23 mouse cellular contexts compared by ENCODE assay signal in the genomic region with DNA sequence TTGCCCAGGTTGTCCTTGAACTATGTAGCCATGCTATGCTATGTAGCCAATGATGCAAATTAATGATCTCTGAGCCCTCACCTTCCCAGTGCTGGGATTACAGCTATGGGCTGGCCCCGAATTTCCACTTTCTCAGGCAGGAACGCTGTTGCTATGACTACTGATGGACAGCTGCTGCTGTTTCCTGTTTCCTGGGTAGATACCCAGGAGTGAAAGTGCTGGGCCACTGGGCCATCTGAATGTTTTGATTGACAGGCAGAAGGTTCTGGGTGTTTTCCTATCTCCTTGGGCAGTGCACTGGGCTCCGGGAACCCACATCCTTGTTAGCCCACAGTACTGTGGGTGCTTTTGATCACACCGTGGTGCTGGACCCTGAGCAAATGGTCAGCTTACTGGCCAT. TPM values are rescaled to one million over a fixed set of nuclear protein-coding genes. Genes with fewer than 3 reads are reported as not detected.
DNase-seq lines count a peak whose midpoint lies in the region; ATAC-seq and TF ChIP-seq lines count a peak whose summit lies in the region.
"Had no signal": no experiment of that assay in that cellular context is flagged by ENCODE, and none has a peak within 500 bp of the region (broad histone marks: within the 10 kb centered on the region; RNA-seq: fewer than 3 reads in every experiment).

No protein-coding gene starts in this region.

- TF ChIP-seq POLR2A in MEL (IDR thresholded peaks at IDR 0.05; ENCODE audit: control insufficient read depth in 1 of 2, insufficient read depth in 1 of 2, low read depth in 1 of 2, low read length in 2 of 2, poor library complexity in 1 of 2): no peak

- peaks cover 26% of the 10 kb centered on the region for H3K36me3 ChIP-seq in kidney, embryonic 16.5 days (ENCODE audit: insufficient read depth, low read length)
- peaks cover 0 to 9% of the 10 kb centered on the region in 2 experiments; a peak in 2 of 4 replicates for H3K36me3 ChIP-seq in MEL (ENCODE audit: control insufficient read depth in 1 of 2, insufficient read depth in 2 of 2, low read length in 2 of 2)
- H3K36me3 ChIP-seq in liver, embryonic 14.5 days (replicated peaks; ENCODE audit: control insufficient read depth, insufficient read depth, low read depth): peaks cover 4% of the 10 kb centered on the region
- H3K36me3 ChIP-seq: intestine, embryonic 15.5 days had no signal

- H3K9me3 ChIP-seq in kidney, embryonic 16.5 days (ENCODE audit: low read length): no peaks in the 10 kb centered on the region
- no peaks in the 10 kb centered on the region for H3K9me3 ChIP-seq in MEL (replicated peaks; ENCODE audit: insufficient read depth, low read length)
- H3K9me3 ChIP-seq in liver, embryonic 14.5 days (ENCODE audit: control insufficient read depth, low read length): no peaks in the 10 kb centered on the region
- H3K9me3 ChIP-seq: embryonic facial prominence, embryonic 12.5 days; forebrain, embryonic 15.5 days; G1E; hindbrain, embryonic 12.5 days; intestine, embryonic 15.5 days; limb, embryonic 10.5 days had no signal

- no peak for TF ChIP-seq EP300 in MEL (IDR thresholded peaks at IDR 0.05; ENCODE audit: low read depth in 1 of 2, low read length in 2 of 2)
- TF ChIP-seq EP300 in liver, embryonic 14.5 days (IDR thresholded peaks at IDR 0.05; ENCODE audit: low read depth): no peak

- no peaks in the 10 kb centered on the region for H3K79me2 ChIP-seq in MEL (ENCODE audit: control insufficient read depth, insufficient read depth, low read length, poor library complexity)

- no peaks in the 10 kb centered on the region for H3K4me1 ChIP-seq in kidney, embryonic 16.5 days (ENCODE audit: insufficient read depth, low read length)
- H3K4me1 ChIP-seq in MEL (ENCODE audit: control insufficient read depth in 1 of 2, insufficient read depth in 2 of 2, low read length in 2 of 2): peaks cover 0 to 4% of the 10 kb centered on the region in 2 experiments; a peak in 1 of 4 replicates
- H3K4me1 ChIP-seq in liver, embryonic 14.5 days (replicated peaks; ENCODE audit: control insufficient read depth in 2 of 2, insufficient read depth in 2 of 2, low read length in 1 of 2): no peaks in the 10 kb centered on the region
- H3K4me1 ChIP-seq: embryonic facial prominence, embryonic 12.5 days; forebrain, embryonic 15.5 days; hindbrain, embryonic 12.5 days; intestine, embryonic 15.5 days; limb, embryonic 10.5 days had no signal

- TF ChIP-seq CTCF in MEL (IDR thresholded peaks at IDR 0.05 in 2 of 3, conservative IDR thresholded peaks at IDR 0.05 in 1 of 3; ENCODE audit: control insufficient read depth in 1 of 3, insufficient read depth in 1 of 3, low read depth in 2 of 3, low read length in 3 of 3, poor library complexity in 1 of 3, severe bottlenecking in 1 of 3): no peak
- no peak for TF ChIP-seq CTCF in liver, embryonic 14.5 days (IDR thresholded peaks at IDR 0.05; ENCODE audit: low read depth)
- TF ChIP-seq CTCF in left cerebral cortex, adult 2 months (IDR thresholded peaks at IDR 0.05): no peak

- no peak overlapping the region for H3K9ac ChIP-seq in kidney, embryonic 16.5 days (replicated peaks; ENCODE audit: low read length)
- no peak overlapping the region for H3K9ac ChIP-seq in MEL (ENCODE audit: control insufficient read depth, low read depth, low read length, poor library complexity, severe bottlenecking)
- no peak overlapping the region for H3K9ac ChIP-seq in liver, embryonic 14.5 days (replicated peaks)
- H3K9ac ChIP-seq: embryonic facial prominence, embryonic 12.5 days; forebrain, embryonic 15.5 days; hindbrain, embryonic 12.5 days; intestine, embryonic 15.5 days had no signal

- H3K27me3 ChIP-seq in kidney, embryonic 16.5 days (ENCODE audit: insufficient read depth, low read length): no peaks in the 10 kb centered on the region
- H3K27me3 ChIP-seq in MEL (ENCODE audit: control insufficient read depth in 1 of 2, insufficient read depth in 2 of 2, low read length in 2 of 2): no peaks in the 10 kb centered on the region
- H3K27me3 ChIP-seq in liver, embryonic 14.5 days (ENCODE audit: control insufficient read depth, insufficient read depth, low read length): no peaks in the 10 kb centered on the region
- H3K27me3 ChIP-seq: embryonic facial prominence, embryonic 12.5 days; forebrain, embryonic 15.5 days; hindbrain, embryonic 12.5 days; intestine, embryonic 15.5 days had no signal

- no peak overlapping the region for H3K4me3 ChIP-seq in kidney, embryonic 16.5 days (ENCODE audit: low read length)
- no peak overlapping the region for H3K4me3 ChIP-seq in MEL (ENCODE audit: control insufficient read depth in 1 of 2, insufficient read depth in 1 of 2, low read depth in 2 of 2, low read length in 2 of 2)
- no peak overlapping the region for H3K4me3 ChIP-seq in liver, embryonic 14.5 days (ENCODE audit: insufficient read depth in 1 of 2, low read depth in 2 of 2, low read length in 2 of 2)
- no peak overlapping the region for H3K4me3 ChIP-seq in left cerebral cortex, adult 2 months
- H3K4me3 ChIP-seq: embryonic facial prominence, embryonic 12.5 days; forebrain, embryonic 15.5 days; hindbrain, embryonic 12.5 days; intestine, embryonic 15.5 days; layer of hippocampus, adult 2 months; limb, embryonic 10.5 days had no signal

- TF ChIP-seq RAD21 in MEL (IDR thresholded peaks at IDR 0.05; ENCODE audit: low read depth, low read length): no peak

- 0 out of 2 replicates have a peak, but pooled peaks have one; percentile 35 for ATAC-seq in kidney, embryonic 16.5 days (ENCODE audit: low FRiP score, low TSS enrichment)
- ATAC-seq in liver, embryonic 14.5 days (ENCODE audit: insufficient read depth): 0 out of 2 replicates have a peak, but pooled peaks have one; percentile 32
- ATAC-seq in neutrophil, adult 5-6 weeks (ENCODE audit: extremely low read depth, insufficient number of reproducible peaks, low FRiP score, poor library complexity, severe bottlenecking): peak; percentile 45; the same call in 1 of the 2 replicates
- ATAC-seq: forebrain, embryonic 15.5 days; intestine, embryonic 15.5 days had no signal

- H3K27ac ChIP-seq in kidney, embryonic 16.5 days (ENCODE audit: low read length): no peak overlapping the region
- H3K27ac ChIP-seq in MEL (ENCODE audit: control insufficient read depth, low read depth, low read length): no peak overlapping the region
- no peak overlapping the region for H3K27ac ChIP-seq in liver, embryonic 14.5 days
- no peak overlapping the region for H3K27ac ChIP-seq in left cerebral cortex, adult 2 months
- H3K27ac ChIP-seq: embryonic facial prominence, embryonic 12.5 days; forebrain, embryonic 15.5 days; hindbrain, embryonic 12.5 days; intestine, embryonic 15.5 days; kidney, postnatal 0 days; layer of hippocampus, adult 2 months; limb, embryonic 10.5 days had no signal

- WGBS in kidney, embryonic 16.5 days: 68% methylated on average over 4 of the region's 4 CpGs
- 16% methylated on average over 4 of the region's 4 CpGs for WGBS in liver, embryonic 14.5 days (ENCODE audit: insufficient replicate concordance)

- intact Hi-C loops in left cerebral cortex, adult 2 months (cut with DNase I): no loop called here

- no peak overlapping the region for H3K4me2 ChIP-seq in kidney, embryonic 16.5 days (replicated peaks; ENCODE audit: low read depth, low read length)
- H3K4me2 ChIP-seq in liver, embryonic 14.5 days (ENCODE audit: low read depth): no peak overlapping the region
- H3K4me2 ChIP-seq: embryonic facial prominence, embryonic 12.5 days; forebrain, embryonic 15.5 days; hindbrain, embryonic 12.5 days; intestine, embryonic 15.5 days had no signal

- DNase-seq in kidney, postnatal 10 days: no peak
- no peak for DNase-seq in MEL (ENCODE audit: low read depth, low spot score)
- no peak for DNase-seq in liver, embryonic 14.5 days (ENCODE audit: low read depth in 3 of 3, low spot score in 3 of 3)
- no peak for DNase-seq in left cerebral cortex, adult 2 months (ENCODE audit: extremely low spot score in 1 of 2, low spot score in 2 of 2)
- DNase-seq in right cerebral cortex, postnatal 14 days: no peak
- DNase-seq: adrenal gland, postnatal 10 days; cerebellum, adult 11-12 months; cerebellum, postnatal 36 days; heart, adult 18-20 months; lung, adult 2 months; thymus, postnatal 4 days had no signal

TF ChIP-seq in MEL, 35 proteins besides CTCF, POLR2A, EP300 and RAD21 (continues in another document):
- no peak for TF ChIP-seq MAX (IDR thresholded peaks at IDR 0.05; ENCODE audit: low read length)
- TF ChIP-seq CHD2 (IDR thresholded peaks at IDR 0.05; ENCODE audit: low read length): no peak
- no peak for TF ChIP-seq ZMIZ1 (IDR thresholded peaks at IDR 0.05; ENCODE audit: low read depth, low read length)
- no peak for TF ChIP-seq MYB (IDR thresholded peaks at IDR 0.05; ENCODE audit: low read depth, low read length)
- no peak for TF ChIP-seq MYC (IDR thresholded peaks at IDR 0.05; ENCODE audit: low read depth, low read length)

RNA-seq across cellular contexts. Expression of gene Armt1, which starts 24.1 kb away (rescaled TPM):
- 23.8 and 29.0 TPM in 2 replicates for polyA plus RNA-seq in kidney, embryonic 16.5 days (2015; fragmentation: Nextera tagmentation; extraction: Ambion mirVana)
- total RNA-seq in MEL (2012; rRNA removed): 23.7 and 25.1 TPM in 2 replicates
- polyA plus RNA-seq in MEL (2012; ENCODE audit: insufficient read depth in 1 of 2, insufficient read length in 2 of 2, low read depth in 1 of 2, low replicate concordance in 2 of 2, missing spikeins in 1 of 2): 10 to 100 TPM in 1 of 2 experiments, not detected in 1; 24.2 TPM
- 8.9 and 12.8 TPM in 2 replicates for polyA plus RNA-seq in liver, embryonic 14.5 days (2012; rRNA removed)
- polyA plus RNA-seq in liver, embryonic 14.5 days (2014; fragmentation: Nextera tagmentation; extraction: Ambion mirVana): 14.1 and 16.1 TPM in 2 replicates
- total RNA-seq in neutrophil, adult 5-6 weeks (2017): 24.9 and 40.4 TPM in 2 replicates
- 10 to 100 TPM; 21.0 to 21.8 TPM for total RNA-seq in left cerebral cortex, adult 2 months (2021)

RNA-seq across cellular contexts. Expression of gene Rmnd1, which starts 24.2 kb away (rescaled TPM):
- polyA plus RNA-seq in kidney, embryonic 16.5 days (2015; fragmentation: Nextera tagmentation; extraction: Ambion mirVana): 65.2 and 71.0 TPM in 2 replicates
- total RNA-seq in MEL (2012; rRNA removed): 30.6 and 38.8 TPM in 2 replicates
- 10 to 100 TPM in 1 of 2 experiments, not detected in 1; 39.6 TPM for polyA plus RNA-seq in MEL (2012; ENCODE audit: insufficient read depth in 1 of 2, insufficient read length in 2 of 2, low read depth in 1 of 2, low replicate concordance in 2 of 2, missing spikeins in 1 of 2)
- polyA plus RNA-seq in liver, embryonic 14.5 days (2012; rRNA removed): 17.2 and 19.8 TPM in 2 replicates
- polyA plus RNA-seq in liver, embryonic 14.5 days (2014; fragmentation: Nextera tagmentation; extraction: Ambion mirVana): 18.0 and 19.3 TPM in 2 replicates
- 71.6 and 72.1 TPM in 2 replicates for total RNA-seq in neutrophil, adult 5-6 weeks (2017)
- total RNA-seq in left cerebral cortex, adult 2 months (2021): 10 to 100 TPM; 38.2 to 39.2 TPM

RNA-seq across cellular contexts. Expression of gene Ccdc170, which starts 25.9 kb away (rescaled TPM):
- polyA plus RNA-seq in kidney, embryonic 16.5 days (2015; fragmentation: Nextera tagmentation; extraction: Ambion mirVana): 2.2 and 3.9 TPM in 2 replicates
- total RNA-seq in MEL (2012; rRNA removed): not detected in 2 replicates
- polyA plus RNA-seq in MEL (2012; ENCODE audit: insufficient read depth in 1 of 2, insufficient read length in 2 of 2, low read depth in 1 of 2, low replicate concordance in 2 of 2, missing spikeins in 1 of 2): not detected
- polyA plus RNA-seq in liver, embryonic 14.5 days (2012; rRNA removed): not detected in 2 replicates
- polyA plus RNA-seq in liver, embryonic 14.5 days (2014; fragmentation: Nextera tagmentation; extraction: Ambion mirVana): not detected in 2 replicates
- 0.49 and 0.81 TPM in 2 replicates for total RNA-seq in neutrophil, adult 5-6 weeks (2017)
- total RNA-seq in left cerebral cortex, adult 2 months (2021): under 1 TPM; 0.23 to 0.26 TPM
- total RNA-seq: G1E had no signal
- polyA plus RNA-seq: G1E; neural tube, embryonic 11.5 days; spleen, adult 2 months had no signal
